Mouse (Mus musculus) forebrain, embryonic 16.5 days (tissue): ENCODE results near the gene Gm20388. TPM values are rescaled to one million over a fixed set of nuclear protein-coding genes. Genes with fewer than 3 reads are reported as not detected.
A peak's percentile ranks its signal among the peaks of the same experiment; 100 is the strongest.

Source experiments
- ATAC-seq: fragments of 200-750 bp; cut with Nextera tagmentation; 2 replicates; pipeline ENCODE4 v1.8.0; 2017; ENCODE audit warnings: mild to moderate bottlenecking, moderate library complexity
- H3K27ac ChIP-seq: fragments of 300-500 bp; sonication (generic); 2 replicates; pipeline ENCODE4 v1.5.1; 2014; ENCODE audit warnings: low read length, control low read depth
- H3K27me3 ChIP-seq: fragments of 300-500 bp; sonication (generic); replicated peaks from 2 replicates; pipeline ENCODE4 v1.6.1; 2014; ENCODE audit warnings: low read length; ENCODE audit not compliant: control insufficient read depth, insufficient read depth
- H3K36me3 ChIP-seq: fragments of 300-500 bp; sonication (generic); 2 replicates; pipeline ENCODE4 v1.6.1; 2014; ENCODE audit not compliant: control insufficient read depth, insufficient read depth
- H3K4me1 ChIP-seq: fragments of 300-500 bp; sonication (generic); replicated peaks from 2 replicates; pipeline ENCODE4 v1.6.1; 2014; ENCODE audit warnings: low read length; ENCODE audit not compliant: control insufficient read depth, insufficient read depth
- H3K4me2 ChIP-seq: fragments of 300-500 bp; sonication (generic); 2 replicates; pipeline ENCODE4 v1.6.1; 2014; ENCODE audit warnings: mild to moderate bottlenecking, low read length, control low read depth
- H3K4me3 ChIP-seq: fragments of 300-500 bp; sonication (generic); replicated peaks from 2 replicates; pipeline ENCODE4 v1.5.1; 2014; ENCODE audit warnings: mild to moderate bottlenecking, low read length, control low read depth
- H3K9ac ChIP-seq: fragments of 300-500 bp; sonication (generic); replicated peaks from 2 replicates; pipeline ENCODE4 v1.6.1; 2014; ENCODE audit warnings: low read depth, low read length, control low read depth
- H3K9me3 ChIP-seq: fragments of 300-500 bp; sonication (generic); 2 replicates; pipeline ENCODE4 v1.6.1; 2016; ENCODE audit warnings: low read length; ENCODE audit not compliant: control insufficient read depth
- WGBS: fragments of 180-500 bp; shearing (Covaris S2); extraction: QIAGEN DNeasy Blood & Tissue Kit; methylation state at CpG from one replicate; pipeline ENCODE4 v1.1.7; 2014; 5-methylcytosine and 5-hydroxymethylcytosine counted together
- polyA plus RNA-seq: library from polyadenylated mRNA; unstranded; fragments of >200 nt; fragmentation: Nextera tagmentation; extraction: Ambion mirVana; gene quantifications from 2 replicates; pipeline ENCODE4 v1.2.1, GENCODE M21; 2015

The Gm20388 gene
- polyA plus RNA-seq, 1 experiment from 2014 or later = 4.7 TPM

- no peak overlapping the region for H3K4me2 ChIP-seq
- WGBS = 81% methylated on average over 4 of the region's 4 CpGs
- no peak overlapping the region for H3K27ac ChIP-seq
- no peak overlapping the region for H3K9ac ChIP-seq
- H3K4me1 ChIP-seq = peaks cover 10% of the 10 kb centered on the region
- H3K27me3 ChIP-seq = no peaks in the 10 kb centered on the region
- no peaks in the 10 kb centered on the region for H3K36me3 ChIP-seq
- H3K9me3 ChIP-seq = no peaks in the 10 kb centered on the region
- H3K4me3 ChIP-seq = no peak overlapping the region
- no peak for ATAC-seq
Observed at GRCm38 (mm10) chr8:123632257-123632656, 3721.6 kb downstream of the Gm20388 start.

- H3K9ac ChIP-seq = no peak overlapping the region
- no peaks in the 10 kb centered on the region for H3K27me3 ChIP-seq
- no peak overlapping the region for H3K4me2 ChIP-seq
- no peaks in the 10 kb centered on the region for H3K36me3 ChIP-seq
- H3K4me3 ChIP-seq = no peak overlapping the region
- no peak for ATAC-seq
- WGBS = 74% methylated on average over 7 of the region's 7 CpGs
- peaks cover 4% of the 10 kb centered on the region for H3K4me1 ChIP-seq
- no peak overlapping the region for H3K27ac ChIP-seq
- no peaks in the 10 kb centered on the region for H3K9me3 ChIP-seq
Observed at GRCm38 (mm10) chr8:123633801-123634200, 3723.2 kb downstream of the Gm20388 start.

GRCm38 (mm10) chr8:123634395-123635131, 3723.9 kb downstream of the Gm20388 start:
- Histone ChIP-seq H3K4me1 (no peaks in the 10 kb centered on the region), H3K4me2 (no peak overlapping the region), H3K4me3 (no peak overlapping the region), H3K36me3 (no peaks in the 10 kb centered on the region), H3K9ac (no peak overlapping the region), H3K27me3 (no peaks in the 10 kb centered on the region), H3K9me3 (no peaks in the 10 kb centered on the region), H3K27ac (no peak overlapping the region)
- no peak for ATAC-seq
- 42% methylated on average over 3 of the region's 3 CpGs for WGBS

- H3K36me3 ChIP-seq = no peaks in the 10 kb centered on the region
- ATAC-seq = no peak
- 85% methylated on average over 11 of the region's 11 CpGs for WGBS
Observed at GRCm38 (mm10) chr8:123635671-123636070, 3725.0 kb downstream of the Gm20388 start.

GRCm38 (mm10) chr8:123643330-123644051, 3732.8 kb downstream of the Gm20388 start:
- Histone ChIP-seq H3K27ac (no peak overlapping the region), H3K27me3 (peaks cover 4% of the 10 kb centered on the region; the same call in 1 of the 2 replicates), H3K36me3 (no peaks in the 10 kb centered on the region), H3K4me3 (peak overlapping the region; percentile 27), H3K9me3 (no peaks in the 10 kb centered on the region), H3K4me1 (peaks cover 6% of the 10 kb centered on the region; the same call in 1 of the 2 replicates), H3K4me2 (peak overlapping the region; percentile 47), H3K9ac (no peak overlapping the region)
- no peak for ATAC-seq
- WGBS = 10% methylated on average over 25 of the region's 25 CpGs

More at GRCm38 (mm10) chr8:123635671-123636070, 3725.0 kb downstream of the Gm20388 start:
- no peak overlapping the region for H3K4me2 ChIP-seq
- no peak overlapping the region for H3K27ac ChIP-seq
- no peaks in the 10 kb centered on the region for H3K4me1 ChIP-seq
- H3K9ac ChIP-seq = no peak overlapping the region
- H3K27me3 ChIP-seq = no peaks in the 10 kb centered on the region; the same call in 1 of the 2 replicates
- no peak overlapping the region for H3K4me3 ChIP-seq
- H3K9me3 ChIP-seq = no peaks in the 10 kb centered on the region

- Histone ChIP-seq H3K36me3 (no peaks in the 10 kb centered on the region), H3K9ac (no peak overlapping the region), H3K27me3 (0 out of 2 replicates have a peak, but pooled peaks cover 4% of the 10 kb centered on the region), H3K4me3 (no peak overlapping the region), H3K27ac (no peak overlapping the region), H3K9me3 (no peaks in the 10 kb centered on the region), H3K4me1 (peaks cover 6% of the 10 kb centered on the region; the same call in 1 of the 2 replicates), H3K4me2 (no peak overlapping the region)
- WGBS = 72% methylated on average over 9 of the region's 9 CpGs
- no peak for ATAC-seq
Observed at GRCm38 (mm10) chr8:123645229-123645628, 3734.6 kb downstream of the Gm20388 start.

- H3K27ac ChIP-seq = no peak overlapping the region
- no peaks in the 10 kb centered on the region for H3K9me3 ChIP-seq
- H3K4me1 ChIP-seq = peaks cover 8% of the 10 kb centered on the region
- H3K4me3 ChIP-seq = no peak overlapping the region
- no peaks in the 10 kb centered on the region for H3K36me3 ChIP-seq
- H3K4me2 ChIP-seq = no peak overlapping the region
- ATAC-seq = no peak
- no peak overlapping the region for H3K9ac ChIP-seq
- WGBS = 79% methylated on average over 17 of the region's 17 CpGs
- H3K27me3 ChIP-seq = no peaks in the 10 kb centered on the region
Observed at GRCm38 (mm10) chr8:123648245-123649170, 3737.9 kb downstream of the Gm20388 start.

GRCm38 (mm10) chr8:123649483-123649882, 3738.8 kb downstream of the Gm20388 start:
- no peak overlapping the region for H3K27ac ChIP-seq
- H3K27me3 ChIP-seq = no peaks in the 10 kb centered on the region
- H3K9ac ChIP-seq = no peak overlapping the region
- H3K9me3 ChIP-seq = no peaks in the 10 kb centered on the region
- ATAC-seq = no peak
- no peaks in the 10 kb centered on the region for H3K36me3 ChIP-seq
- H3K4me3 ChIP-seq = no peak overlapping the region
- whole genome bisulfite sequencing = 92% methylated on average over 12 of the region's 12 CpGs
- H3K4me2 ChIP-seq = no peak overlapping the region
- peaks cover 4% of the 10 kb centered on the region; the same call in 1 of the 2 replicates for H3K4me1 ChIP-seq
